Mouse (Mus musculus) urinary bladder, postnatal 10 days (tissue): ENCODE measurements around the gene Cx3cr1.

Experiments used
- DNase-seq: peaks from one replicate; pipeline ENCODE4 v3.0.0; 2022; ENCODE audit warnings: low spot score

The Cx3cr1 gene

GRCm38 (mm10) chr9:119998776-119999175 is 70.9 kb downstream of the Cx3cr1 start:
- no peak for DNase-seq

DNA sequence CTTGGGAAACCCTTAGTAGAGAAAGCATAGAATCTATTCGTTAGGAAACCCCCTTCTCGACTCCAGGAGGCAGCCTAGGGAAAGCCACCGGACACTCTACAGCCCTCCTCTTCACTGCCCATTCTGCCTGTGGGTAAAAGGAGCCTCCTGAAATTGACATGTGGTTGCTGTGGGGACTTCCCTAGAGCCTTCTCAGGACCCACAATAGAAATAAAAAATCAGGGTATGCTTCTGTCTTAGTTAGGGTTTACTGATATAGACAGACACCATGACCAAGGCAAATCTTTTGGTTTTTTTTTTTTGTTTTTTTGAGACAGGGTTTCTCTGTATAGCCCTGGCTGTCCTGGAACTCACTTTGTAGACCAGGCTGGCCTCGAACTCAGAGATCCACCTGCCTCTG is 73.6 kb downstream of the Cx3cr1 start:
- no peak for DNase-seq

GRCm38 (mm10) chr9:119994207-119994606 is 75.5 kb downstream of the Cx3cr1 start:
- no peak for DNase-seq

DNA sequence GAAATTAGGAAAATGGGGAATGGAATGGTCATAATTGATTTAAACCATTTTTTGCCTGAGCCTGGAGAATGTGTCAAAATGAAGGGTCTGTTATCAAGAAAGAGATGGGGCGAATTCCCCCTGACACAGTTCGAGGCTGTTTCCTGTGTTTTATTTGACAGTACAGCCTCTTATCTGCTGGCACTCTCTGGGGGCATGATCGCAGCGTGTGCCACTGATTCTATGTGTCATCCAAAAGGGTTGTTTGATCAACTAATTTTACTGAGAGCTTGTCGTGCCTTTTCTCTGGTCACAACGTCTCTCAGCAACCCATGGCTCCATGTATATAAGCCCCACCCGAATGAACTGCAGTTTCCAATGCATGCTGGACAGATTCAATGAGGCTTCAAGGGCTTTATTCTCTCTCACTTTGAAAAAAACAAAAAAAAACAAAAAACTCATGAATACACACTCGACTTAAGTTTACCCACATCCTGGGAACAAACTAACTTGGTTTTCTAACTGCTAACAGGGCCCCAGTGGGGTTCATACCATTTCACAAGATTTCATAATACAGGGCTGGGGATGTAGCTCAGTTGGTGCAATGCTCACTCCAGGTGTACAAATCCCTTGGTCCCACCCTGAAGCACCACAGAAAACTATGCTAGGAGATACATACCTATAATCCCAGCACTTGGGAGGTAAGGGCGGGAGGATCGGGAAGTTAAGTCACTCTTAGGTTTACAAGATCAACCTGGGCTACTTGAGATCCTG is 76.4 kb downstream of the Cx3cr1 start:
- DNase-seq: no peak

DNA sequence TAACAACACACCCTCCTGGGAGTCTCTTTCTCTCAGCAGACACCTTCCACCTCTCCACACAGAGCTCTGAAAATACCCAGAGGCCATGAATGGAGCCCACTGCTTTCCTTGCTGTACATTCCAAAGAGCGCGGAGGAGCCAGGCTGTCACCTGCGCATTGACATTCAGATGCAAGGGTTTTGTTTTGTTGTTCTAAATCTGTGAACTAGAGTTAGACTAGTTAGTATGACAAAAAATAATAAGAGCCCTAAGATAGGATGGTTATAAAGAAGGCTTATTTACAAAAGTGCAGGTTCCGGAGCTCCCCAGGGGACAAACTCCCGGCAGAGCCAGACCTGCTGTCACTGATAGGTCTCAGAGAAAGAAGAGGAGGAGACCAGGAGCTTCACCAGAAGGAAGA is 78.4 kb downstream of the Cx3cr1 start:
- DNase-seq: no peak

GRCm38 (mm10) chr9:119988304-119988703 is 81.4 kb downstream of the Cx3cr1 start:
- DNase-seq: no peak

- no peak for DNase-seq
These were observed 83.7 kb downstream of the Cx3cr1 start for GRCm38 (mm10) chr9:119985881-119986574.

- DNase-seq: no peak
These were observed 85.1 kb downstream of the Cx3cr1 start, which contains the start of gene Csrnp1 for GRCm38 (mm10) chr9:119984536-119985011. Gene Csrnp1, minus strand, starts transcription at chr9:119984658.

DNA sequence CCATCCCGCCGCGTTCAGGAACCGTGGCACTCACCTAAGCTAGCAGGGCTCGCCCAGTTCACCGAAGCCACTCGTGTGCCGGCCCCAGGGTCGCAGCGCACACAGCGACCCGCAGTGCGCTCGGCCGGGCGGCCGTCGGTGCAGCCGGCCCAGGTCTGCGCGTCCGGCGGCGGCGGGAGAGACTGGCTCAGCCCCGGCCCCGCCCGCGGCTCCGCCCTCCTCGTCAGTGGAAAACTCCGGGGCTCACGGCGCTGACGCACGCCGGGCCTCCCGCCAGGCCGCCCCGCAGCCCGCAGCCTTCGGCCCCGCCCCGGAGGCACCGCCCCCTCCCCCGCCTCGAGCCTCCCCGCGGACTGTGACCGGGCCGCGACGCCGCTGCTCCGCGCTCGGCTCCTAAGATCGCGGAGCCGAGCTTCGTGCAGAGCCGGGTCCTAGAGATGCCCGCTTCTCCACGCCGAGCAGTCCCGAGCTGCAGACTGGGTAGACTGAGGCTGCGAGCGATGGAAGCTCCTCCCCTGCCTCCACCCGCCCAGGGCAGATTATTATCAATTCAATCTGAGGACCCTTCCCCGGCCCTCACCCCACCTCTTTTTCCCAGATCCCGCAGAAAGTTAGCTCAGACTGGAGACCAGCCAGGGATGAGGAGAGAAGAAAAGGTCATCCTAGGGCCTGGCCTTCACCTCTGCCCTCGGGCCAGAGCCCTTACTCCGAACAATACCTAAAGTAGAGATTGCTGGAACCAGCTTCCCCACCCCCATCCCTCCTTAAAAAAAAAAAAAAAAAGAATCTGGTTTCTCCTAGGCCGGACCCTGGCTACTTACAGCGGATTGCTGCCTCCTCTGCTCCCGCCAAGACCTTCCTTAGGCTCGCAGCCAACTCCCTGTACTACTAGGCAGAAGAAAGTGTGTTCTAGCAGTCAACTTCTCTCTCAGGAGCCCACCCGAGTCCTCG is 85.8 kb downstream of the Cx3cr1 start:
- DNase-seq: peak; percentile 80

DNA sequence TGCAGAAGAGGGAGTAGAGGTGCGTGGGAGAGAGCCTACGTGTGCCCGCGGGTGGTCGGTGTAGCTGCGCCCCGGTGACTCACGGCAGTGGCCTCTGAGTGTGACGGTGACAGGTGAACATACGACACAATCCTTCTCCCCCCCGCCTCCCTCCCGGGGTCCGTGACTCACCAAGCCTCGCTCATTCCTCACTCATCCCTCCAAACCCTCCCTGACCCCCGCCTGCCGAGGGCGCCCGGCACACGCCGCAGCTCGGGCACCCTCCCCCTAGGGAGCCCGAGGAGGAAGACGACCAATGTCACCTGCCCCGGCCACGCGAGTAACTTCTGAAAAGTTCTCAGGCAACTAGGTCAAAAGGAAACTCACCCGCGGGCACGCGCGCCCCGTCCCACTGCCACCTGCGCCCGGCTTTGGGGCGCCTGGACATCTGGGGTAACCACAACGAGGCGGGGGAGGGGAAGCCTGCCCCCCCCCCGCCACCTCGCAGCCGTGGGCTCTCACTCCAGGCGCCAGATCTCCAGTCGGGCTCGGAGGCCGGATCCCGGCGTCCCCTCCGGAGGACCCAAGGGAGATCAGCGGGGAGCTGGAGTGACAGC is 86.6 kb downstream of the Cx3cr1 start:
- no peak for DNase-seq

DNA sequence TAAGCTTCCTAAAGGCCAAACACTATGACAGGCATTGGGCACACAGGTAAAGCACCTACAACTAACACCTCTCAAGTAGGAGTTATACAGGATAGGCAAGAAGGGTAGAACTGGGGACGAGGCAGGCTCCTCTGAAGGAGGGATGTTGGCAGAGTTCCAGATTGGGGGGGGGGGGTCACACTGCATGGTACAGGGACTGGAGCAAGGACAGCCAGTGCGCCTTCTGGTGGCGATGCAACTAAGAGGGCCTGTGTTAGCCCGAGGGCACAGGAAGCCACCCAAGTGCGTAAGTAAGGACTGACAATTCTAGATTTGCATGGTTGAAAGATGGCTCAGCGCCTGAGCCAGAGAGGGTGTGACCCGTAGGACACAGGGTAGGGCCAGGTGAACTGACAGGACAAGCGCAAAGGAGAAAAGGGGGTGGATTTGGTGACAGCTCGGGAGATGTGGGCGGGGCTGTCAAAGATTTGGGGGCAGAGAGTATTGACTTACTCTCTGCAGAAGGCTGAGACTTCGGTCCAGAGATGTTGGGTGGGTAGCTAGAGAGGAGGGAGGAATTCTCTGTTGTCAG is 87.4 kb downstream of the Cx3cr1 start:
- no peak for DNase-seq

DNA sequence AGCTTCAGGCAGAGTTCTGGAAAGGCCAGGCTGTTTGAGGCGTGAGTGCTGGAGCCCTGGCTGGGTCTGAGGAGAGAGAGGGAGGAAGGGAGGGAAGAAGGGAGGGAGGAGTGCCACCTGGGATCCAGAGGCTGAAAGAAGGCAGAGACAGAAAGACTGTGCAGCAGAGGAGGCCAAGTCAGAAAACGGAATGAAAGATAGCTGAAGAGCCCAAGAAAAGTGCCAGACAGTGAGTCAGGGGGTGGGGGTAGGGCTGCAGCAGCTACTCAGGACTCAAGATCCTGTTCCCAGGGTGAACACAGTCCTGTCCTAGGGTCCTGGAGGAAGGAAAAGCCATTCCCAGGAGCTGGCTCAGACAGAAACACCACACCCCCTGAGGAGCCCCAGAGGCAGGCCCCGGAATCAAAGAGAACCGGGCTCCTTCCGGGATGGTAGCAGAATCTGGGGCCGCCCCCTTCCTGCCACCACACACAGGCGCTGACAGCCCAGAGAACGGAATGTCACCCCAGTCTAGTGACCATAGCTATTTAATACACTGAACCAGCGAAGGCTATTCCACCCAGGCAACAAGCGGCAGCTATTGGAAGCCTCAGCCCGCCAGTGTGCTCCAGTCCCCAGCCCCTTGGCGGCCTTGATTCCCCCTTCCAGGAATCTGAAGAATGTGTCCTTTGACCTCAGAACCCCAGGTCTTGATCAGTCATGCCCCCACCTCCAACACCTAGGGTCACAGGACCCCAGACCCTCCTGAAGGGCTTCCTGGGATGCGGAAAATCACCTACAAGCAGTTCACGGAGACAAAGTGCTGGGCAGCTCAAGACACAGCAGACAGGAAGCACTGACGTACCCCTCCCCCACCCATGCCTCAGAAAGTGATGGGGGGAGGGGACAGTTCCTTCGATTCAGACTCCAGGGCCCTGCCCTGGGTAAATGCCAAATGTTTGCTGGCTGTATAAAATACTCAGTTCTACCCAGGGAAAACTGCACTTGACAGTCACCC is 88.2 kb downstream of the Cx3cr1 start:
- DNase-seq: no peak

DNA sequence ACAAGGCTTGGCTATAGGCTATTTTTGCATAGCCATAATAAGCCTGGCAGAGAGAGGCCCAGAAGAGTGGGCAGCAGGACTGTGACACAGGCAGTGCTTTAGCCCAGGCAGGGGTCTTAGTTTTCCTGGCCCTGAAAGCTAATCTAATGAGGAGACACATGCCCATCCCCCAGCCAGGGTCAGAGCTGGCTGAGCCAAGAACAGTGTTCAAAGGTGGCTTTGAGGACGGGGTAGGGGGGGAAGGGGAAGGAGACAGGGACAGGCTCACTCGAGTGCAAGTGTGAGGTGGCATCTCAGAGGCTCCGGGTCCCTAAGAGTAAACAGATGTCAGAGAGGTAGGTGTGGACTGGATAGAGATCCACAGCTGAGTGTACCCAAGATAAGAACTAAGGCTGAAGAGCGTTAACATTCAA is 88.9 kb downstream of the Cx3cr1 start:
- DNase-seq: no peak

DNA sequence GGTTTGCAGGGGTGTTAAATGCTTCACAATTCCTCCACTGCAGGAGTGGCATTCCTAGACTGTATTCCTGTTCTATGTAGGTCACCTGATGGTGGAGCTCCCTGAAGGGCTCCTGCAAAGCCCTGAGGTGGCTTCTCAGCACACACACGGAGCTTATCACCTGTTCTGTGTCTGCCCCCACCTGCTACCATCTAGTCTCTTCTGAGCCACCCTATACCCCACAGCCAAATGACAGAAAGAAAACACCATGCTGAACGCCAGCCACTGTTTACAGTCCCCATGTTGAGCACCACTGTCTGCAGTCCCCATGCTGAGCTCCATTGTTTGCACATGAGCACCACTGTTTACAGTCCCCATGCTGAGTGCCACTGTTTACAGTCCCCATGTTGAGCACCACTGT is 89.9 kb downstream of the Cx3cr1 start:
- DNase-seq: no peak

DNA sequence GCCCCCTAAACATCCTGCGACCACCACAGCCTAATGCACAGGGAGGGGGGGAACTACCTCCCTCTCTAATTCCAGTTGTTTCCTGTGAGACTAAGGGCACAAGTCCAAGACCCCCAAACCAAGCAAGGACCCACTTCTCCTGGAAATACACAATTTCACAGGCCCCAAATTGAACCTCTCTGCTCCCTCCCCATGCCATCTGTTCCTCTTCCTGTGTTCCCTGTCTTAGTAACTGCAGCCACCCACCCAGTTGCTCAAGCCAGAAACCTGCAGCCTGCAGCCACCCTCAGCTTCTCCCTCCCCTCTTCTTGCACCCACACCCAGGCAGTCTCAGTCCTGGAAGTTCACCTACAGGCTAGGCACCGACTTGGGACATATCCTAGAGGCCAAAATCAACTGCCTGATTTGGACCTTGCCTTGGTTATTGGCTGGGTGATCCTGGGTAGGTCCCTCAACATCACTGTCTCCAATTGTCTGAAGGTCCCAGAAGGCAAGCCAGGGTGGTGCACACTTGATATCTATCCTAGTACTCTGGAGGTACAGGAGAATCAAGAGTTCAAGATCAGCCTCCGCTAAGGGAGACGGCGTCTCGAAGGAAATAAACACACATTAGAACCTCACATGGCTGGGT is 90.8 kb downstream of the Cx3cr1 start:
- DNase-seq: no peak

GRCm38 (mm10) chr9:119978151-119978810 is 91.4 kb downstream of the Cx3cr1 start:
- no peak for DNase-seq

GRCm38 (mm10) chr9:119977557-119978060 is 92.1 kb downstream of the Cx3cr1 start:
- DNase-seq: no peak

- no peak for DNase-seq
These were observed 92.7 kb downstream of the Cx3cr1 start for GRCm38 (mm10) chr9:119976704-119977556.
